Mouse (Mus musculus) brain, embryonic 18.5 days (tissue): ENCODE measurements around the gene Fcer1g.

ENCODE experiments used
- DNase-seq: peaks from one replicate; pipeline ENCODE4 v3.0.0-alpha.2; 2012; ENCODE audit warnings: low read depth, low spot score

The Fcer1g gene

DNA sequence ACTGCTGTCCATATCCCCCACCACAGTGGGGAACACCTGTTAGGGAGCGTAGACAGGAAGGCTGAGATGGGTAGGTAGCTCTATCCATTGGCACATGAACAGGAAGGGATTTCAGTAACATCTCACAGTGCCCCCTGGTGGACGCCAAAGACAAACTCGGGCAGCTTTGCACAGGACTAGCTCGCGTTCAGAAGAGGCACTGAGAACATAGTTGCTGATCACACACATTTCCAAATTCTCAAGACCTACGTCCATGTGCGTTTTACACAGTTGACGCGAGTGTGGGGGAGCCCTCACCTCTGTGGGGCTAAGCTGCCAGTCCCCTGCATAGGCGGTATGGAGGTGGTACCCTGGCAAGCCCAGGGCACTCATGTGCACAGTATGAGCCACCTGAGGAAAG, 13.3 kb downstream of the Fcer1g start:
- DNase-seq, result peak; percentile 45

DNA sequence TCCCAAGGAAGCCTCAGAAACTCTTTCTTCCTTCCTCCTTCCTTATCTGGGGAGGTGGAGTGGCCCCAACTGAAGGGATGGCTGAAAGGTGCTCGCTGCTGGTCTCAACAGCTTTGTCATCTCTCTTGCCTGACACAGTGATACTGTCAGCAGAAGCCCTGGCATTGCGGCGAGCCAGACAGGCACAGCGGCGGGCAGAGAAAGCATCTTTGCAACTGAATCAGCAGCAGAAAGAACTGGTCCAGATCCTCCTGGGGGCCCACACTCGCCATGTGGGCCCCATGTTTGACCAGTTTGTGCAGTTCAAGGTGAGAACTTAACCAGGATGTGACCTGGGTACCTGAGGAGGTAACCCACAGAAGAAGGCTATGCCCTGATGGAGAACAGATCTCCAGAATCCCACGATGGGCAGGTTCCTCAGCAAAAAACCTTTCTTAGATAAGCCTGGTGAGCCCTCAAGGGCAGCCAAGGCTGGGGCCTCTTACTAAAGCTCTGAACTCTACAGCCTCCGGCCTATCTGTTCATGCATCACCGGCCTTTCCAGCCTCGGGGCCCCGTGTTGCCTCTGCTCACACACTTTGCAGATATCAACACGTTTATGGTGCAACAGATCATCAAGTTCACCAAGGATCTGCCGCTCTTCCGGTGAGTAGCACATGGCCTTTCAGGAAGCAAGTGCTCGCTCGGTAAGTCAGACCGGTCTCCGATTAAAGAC, 17.8 kb downstream of the Fcer1g start:
- no peak for DNase-seq

DNA sequence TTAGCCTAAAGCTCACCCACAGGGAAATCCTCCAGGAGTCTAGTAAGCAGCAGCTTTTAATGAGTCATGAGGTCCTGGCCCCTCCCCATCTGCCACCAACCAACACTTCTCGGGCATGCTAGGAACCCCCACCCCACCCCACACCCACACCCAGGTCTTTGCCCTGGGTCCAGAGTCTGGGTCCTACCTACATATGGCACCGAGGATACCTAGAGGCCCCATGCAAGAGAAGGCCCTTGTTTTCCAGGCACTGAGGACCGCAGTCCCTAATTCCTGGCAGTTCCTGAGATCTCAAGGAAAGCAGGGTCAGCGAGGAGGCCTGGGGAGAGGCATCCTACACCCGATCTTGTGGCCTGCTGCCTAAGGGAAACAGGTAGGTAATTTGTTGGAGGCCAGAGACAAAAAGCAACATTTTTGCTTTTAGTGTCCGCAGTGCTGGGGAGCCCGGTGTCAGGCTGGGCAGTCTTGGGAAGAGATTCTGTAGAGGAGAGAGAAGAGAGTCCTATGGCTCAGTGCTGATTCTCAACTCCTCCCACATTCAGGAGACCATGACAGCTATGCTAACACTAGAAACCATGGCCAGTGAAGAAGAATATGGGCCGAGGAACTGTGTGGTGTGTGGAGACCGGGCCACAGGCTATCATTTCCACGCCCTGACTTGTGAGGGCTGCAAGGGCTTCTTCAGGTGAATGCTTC, 20.2 kb downstream of the Fcer1g start, which contains the start of gene Nr1i3:
Nr1i3 (plus strand) TSS at position 170 of the 696 bp plus-strand sequence.
- DNase-seq, result no peak

DNA sequence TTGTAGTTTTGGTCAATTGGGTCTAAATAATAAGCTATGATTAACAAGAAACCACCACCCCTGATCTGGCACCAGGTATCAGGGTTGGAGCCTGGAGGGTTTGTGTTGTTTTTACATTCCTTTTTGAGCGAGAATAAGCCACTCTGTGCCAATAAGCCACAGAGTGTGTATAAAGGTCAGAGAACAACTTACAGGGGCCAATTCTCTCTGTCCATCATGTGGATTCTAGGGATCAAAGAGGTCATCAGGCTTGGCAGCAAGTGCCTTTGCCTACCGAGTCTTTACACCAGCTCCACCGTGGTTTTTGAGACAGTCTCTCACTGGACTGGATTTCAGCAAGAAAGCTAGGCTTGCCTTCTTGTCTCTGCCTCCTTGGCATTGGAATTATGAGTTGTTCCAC, 21.3 kb downstream of the Fcer1g start:
- DNase-seq, result no peak

DNA sequence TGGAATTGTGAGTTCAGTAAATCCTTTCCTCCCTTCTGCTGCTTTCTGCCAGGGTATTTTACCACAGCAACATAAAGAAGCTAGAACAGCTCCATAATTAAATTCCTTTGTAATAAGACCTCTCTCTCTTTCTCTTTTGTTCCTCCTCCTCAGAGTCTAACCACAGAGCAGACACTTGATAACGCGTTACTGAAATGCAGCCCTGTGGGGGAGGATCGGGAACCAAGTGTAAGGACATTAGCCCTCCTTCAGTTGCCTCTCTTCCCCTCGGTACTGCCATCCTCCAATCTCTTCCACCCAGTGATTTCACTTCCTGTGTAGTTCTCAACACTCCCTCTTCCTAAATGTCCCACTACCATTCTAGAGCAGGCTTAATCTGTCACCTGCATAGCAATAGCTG, 24.8 kb downstream of the Fcer1g start:
- no peak for DNase-seq

DNA sequence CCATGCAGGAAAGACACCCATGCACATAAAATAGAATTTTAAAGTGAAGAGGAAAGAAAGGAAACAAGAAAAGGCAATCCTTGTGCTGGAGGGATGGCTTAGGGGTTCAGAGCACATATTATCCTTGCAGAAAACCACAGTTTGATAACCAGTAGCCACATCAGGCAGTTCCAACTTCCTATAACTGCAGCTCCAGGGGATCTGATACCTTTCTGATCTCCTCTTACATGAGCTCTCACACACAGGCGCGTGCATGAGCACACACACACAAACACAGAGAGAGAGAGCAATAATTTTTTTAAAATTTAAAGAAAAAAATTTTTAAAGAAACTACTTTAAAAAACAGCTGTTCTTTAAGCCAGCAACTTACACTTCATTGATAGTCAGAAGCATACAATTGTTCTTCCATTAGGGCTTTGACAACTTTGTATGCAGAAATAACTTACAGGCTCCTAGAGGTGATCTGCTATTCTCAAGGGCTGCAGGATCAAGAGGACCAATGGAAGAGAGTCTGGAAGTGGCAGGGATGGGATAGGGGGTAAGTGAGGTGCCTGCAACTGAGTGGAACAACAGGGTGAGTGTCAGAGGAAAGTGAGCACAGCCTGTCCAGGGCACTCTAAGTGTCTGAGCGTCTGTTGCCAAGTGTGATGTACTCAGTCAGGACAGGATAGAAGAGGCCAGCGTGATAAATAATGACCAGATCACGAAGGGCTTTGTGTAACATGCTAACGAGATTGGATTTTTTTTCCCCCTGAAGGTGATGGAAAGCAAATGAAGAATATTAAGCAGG, 28.3 kb downstream of the Fcer1g start:
- DNase-seq, result no peak

DNA sequence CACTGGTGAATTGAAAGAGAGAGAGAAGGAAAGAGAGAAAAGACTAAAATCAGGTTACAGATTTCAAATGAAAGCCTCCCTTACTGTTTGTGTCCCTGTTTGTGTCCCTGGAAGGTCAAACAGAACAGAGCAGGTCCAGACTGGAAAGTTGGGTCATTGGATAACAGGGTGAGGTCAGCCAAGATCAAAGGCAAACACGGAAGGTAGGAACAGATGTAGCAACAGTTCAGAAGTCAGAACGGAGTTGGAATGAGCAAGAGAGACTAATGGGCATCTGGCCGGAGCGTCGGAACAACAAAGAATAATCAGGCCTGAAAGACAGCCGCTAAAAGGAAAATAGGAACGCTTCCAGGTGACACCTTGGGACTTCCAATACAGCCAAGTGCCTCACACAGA, 29.9 kb downstream of the Fcer1g start:
- no peak for DNase-seq

DNA sequence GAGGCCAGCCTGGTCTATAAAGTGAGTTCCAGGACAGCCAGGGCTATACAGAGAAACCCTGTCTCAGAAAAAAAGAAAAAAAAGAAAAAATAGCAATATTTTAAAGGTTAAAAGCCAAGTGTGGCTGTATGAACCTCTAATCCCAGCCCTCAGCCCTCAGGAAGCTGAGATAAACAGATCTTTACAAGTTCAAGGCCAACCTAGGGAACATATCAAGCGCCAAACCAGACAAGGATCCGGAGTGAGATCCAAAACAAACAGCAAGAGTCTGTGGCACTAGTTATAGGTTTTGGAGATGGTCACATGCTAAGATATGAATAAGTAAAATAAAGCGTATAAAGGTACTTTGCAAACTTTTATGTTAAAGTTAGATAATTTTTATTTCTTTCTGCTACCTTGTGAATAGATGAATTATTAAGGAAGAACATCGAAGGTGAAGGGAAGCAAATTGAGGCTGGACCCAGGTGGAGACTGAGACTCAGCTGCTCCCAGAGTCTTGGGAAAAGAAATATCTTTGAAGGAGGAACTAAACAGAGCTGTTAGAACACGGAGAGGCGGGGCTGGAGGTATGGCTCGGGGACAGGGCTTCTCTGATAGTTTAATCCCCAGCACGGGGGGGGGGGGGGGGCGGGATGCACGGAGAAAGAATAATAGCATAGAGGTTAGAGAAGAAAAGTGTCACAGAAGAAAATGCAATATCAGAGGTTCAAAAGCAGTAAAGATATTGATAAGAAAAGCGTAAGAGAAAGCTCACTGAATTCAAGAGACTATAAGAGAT, 30.5 kb downstream of the Fcer1g start:
- DNase-seq, result no peak

DNA sequence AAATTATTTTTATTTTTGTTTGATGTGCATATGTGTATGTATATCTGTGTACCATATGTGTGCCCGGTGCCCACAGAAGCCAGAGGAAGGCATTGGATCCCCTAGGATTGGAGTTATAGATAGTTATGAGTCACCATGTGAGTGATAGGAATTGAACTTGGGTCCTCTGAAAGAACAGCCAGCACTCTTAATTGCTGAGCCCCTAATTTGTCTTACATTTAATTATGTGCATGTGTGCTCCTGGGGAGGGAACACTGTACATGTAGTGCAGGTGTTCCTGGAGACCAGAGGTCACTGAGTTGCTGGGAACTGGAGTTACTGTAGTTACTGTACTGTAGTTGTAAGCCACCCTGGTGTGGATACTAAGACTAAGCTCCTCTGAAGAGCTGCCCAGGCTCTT, 33.4 kb downstream of the Fcer1g start:
- no peak for DNase-seq

DNA sequence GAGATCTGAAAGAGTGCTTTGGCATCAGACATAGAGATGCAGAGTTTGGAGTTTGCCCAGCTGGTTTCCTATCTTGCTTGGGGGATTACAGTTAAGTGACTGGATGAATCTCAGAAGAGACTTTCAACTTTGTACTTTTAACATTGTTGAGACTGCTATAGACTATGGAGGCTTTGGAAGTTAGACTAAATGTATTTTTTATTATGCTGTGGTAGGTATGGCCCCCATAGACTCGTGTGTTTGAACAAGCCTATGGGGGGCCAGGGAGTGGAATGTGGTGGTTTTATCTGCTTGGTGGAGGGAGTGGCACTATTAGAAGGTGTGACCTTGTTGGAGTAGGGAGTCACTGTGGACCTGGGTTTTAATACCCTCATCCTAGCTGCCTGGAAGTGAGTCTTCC, 34.6 kb downstream of the Fcer1g start:
- DNase-seq, result no peak

DNA sequence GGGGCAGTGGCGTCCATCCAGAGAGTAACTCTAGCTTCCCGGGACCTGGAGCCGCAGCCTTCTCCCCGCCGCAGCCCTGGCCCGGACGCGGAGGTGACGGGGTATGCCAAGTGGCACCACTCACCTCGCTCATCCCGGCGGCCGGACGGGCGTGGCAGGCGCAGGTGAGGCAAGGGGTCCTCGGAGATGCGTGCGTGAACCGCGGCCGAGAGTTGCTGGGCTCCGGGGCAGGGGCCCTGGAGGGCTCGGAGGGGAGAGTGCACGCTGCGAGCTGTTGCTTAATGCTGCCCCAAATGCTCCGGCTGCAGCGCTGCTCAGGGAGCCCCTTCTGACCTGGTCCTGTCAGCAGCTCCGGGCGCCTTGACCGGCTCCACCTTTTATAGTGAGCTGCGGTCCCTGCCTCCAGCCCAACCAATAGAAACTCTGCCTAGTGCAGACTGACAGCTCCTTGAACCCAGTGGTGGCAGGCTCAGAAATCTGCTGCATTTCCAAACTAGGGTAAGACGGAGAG, 38.2 kb downstream of the Fcer1g start, which contains the start of gene Pcp4l1:
Pcp4l1 (minus strand) TSS at position 382 of the 511 bp plus-strand sequence.
- DNase-seq, result no peak

DNA sequence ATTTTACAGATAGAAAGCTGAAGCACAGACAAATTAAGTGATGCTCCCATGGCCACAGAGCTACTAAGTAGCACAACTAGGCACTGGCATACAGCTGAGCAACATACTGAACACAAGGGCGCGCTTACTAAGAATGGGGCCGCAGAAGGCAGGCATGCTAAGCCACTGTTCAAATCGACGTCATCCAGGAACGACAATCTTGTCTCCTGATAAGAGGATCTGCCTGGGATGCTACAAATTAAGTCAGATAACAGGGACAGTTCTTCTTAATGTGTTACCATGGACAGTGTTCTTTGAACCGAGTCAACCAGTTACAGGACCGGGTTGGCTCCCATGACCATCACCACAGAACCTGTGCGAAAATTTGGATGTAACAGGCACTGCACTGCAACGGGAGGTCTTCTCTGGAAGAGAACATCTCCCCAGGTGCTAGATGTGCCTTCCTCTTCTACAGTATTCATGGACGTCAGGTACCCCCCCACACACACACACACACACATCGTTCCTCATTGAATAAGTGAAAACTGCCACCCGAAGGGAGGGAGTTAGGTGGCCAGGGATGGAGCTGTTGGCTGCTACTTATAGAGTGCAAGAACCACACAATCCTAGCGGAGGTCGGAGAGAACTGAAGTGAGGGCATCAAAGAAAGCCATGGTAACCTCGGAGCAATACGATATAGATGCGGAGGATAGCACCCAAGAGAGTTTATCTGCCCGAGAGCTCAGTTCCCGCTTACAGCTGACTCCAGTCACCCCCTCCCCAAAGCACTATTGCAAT, 38.9 kb downstream of the Fcer1g start:
- no peak for DNase-seq

DNA sequence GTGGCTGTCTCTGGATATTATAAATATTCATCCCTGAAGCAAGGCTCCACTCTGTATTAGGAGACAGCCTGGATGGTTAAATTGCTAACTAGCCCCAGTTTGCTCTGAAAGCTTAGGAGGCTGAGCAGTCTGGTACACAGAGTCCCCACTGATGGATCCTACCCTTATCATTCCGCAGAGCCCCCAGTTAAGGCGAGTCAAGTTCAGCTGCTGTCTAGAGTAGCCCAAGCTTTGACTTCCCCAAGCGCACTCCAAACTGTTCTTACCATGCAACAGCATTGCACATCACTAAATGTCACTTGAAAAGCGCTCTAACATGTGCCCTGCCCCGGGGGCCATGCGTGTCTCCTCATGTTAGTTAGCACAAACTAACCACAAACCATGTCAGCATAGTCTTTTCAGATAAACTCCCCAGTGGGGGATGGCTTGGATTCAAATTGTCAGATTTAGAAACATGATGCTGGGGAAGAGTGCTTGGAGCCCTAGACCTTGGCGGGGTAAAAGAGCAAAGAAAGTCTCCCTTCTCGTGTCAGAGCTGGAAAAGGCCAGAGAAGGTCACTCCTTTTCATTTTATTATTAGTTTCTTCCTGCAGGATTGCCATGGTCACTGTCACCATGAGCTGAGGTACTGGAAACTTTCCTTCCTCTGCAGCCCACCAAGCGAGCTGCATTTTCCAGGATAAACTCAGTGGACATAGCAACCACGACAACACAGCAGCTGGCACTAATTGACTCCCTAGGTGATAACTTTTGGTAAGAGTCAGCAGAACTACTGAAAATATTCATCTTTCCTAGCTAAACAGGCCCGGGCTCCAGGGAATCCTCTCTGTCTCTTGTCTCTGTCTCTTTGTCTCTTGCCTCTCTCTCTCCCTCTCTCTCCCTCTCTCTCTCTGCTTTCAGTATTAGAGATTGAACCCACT, 40.0 kb downstream of the Fcer1g start:
- no peak for DNase-seq

DNA sequence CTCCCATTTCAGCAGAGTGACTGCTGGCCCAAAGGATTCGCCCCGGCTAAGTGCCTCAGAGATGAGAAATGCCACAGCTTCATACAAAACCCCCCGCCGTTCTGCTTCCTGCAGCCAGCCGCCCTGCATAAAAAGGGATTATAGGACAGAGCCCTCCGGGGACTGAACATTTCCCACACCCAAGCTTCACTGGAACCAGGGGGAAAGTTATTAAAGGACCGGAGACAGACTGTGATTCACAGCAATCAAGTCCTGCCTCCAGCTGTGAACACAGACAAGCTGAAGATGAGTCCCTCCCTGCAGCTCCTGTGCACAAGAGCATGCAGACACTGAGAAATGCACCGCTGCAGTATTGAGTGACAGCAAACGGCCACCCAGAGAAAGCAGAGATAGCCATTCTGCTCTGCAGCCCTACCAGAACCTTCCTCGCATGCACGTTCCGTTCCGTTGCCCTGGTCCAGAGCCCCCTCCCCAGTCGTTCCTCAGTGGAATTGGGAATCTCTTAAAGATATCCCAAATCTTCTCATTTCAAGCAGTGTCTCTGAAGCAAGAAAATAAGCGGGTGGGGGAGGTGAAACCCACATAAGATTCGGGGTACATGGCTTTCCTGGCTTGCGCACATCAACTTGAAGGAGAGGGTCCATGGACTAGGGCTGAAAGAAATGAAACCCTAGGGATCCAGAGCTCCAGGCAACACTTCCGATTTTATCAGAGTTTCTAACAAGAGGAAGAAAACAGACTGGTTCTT, 40.9 kb downstream of the Fcer1g start:
- DNase-seq, result no peak

DNA sequence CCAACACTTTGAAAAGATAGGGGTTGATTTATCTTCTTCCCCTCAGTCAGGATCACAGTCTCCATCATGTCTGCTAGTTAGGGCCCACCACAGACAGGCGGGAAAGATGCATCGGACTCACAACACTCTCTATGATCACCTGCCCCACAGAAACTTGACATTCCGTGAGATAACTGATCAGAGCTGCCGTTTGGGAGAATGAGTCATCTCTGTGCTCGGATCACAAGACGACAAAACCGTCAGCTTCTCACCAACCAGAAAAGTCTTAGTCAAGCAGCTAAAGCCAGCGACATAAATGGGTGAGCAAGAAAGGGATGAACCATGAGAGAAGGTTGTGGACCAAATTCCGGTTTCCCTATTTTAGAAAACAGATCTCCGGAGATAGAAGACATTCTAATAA, 41.9 kb downstream of the Fcer1g start:
- DNase-seq, result no peak

DNA sequence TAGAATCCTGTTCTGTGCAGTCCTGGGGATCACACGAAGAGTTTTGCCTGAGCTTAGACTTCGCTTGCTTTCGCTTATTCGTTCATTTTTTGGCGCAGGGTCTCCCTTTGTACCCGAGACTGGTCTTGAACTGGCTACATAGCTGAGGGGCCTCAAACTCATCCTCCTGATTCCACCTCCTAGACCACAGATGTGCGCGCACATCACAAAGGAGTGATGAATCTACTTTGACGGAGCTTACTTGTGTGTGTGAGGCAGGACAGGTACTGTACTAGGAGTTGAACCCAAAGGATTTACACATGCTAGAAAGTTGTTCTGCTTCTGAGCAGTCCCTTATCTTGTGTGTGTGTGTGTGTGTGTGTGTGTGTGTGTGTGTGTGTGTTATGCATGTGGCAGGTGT, 43.3 kb downstream of the Fcer1g start:
- no peak for DNase-seq

DNA sequence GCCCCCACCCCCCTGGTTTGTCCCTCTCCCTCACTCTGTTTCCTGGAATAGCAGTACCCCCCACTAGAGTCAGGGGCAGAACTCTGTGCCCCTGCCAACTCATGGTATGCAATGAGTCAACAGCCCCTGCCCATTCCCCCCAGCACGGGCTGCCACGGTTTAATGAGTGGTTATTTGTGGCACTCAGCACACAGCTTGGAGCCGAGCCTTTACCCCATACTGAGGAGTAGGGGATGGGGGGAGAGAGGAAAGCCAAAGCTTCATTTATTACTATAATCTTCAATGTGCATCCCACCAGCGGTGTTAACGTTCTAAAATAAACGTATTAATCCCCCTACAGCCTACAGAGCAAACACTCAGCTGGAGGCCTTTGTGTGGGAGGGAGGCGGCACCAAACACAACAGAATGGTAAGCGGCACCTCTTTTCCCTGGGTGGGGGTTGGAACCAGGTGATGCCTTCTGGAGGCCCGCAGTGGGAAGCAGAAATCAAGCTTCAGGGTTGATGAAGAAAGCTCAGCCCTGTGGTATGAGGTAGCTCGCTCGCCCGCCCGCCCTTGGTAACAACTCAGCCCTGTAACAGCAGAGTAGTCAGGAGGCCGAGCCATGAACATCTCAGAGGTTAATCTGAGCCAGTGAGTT, 44.6 kb downstream of the Fcer1g start:
- DNase-seq, result no peak

DNA sequence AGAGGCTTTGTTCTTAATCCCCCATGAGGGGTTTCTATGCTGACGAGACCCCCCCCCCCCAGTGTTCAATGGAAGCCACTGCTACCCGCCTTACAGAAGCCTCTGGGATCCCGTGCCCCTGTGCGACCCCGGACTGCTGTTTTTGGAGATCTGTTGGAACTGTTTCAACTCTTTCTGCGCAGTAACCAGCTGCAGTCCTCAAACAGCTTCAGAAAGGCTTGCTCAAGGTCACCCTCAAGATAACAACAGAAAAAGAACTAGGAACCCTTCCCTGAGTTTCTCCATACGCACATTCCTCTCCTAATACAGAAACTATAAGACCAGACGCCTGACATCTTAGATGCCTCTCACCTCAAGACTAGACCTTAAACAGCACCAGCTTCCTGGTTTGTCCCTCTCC, 45.1 kb downstream of the Fcer1g start:
- DNase-seq, result no peak
